Mouse (Mus musculus): ENCODE data around the gene Gm21797.
"Not testable (repeated sequence)": the region's sequence is repeated elsewhere in the genome, so short reads cannot be mapped to it uniquely, and the experiment has no call there.

The Gm21797 gene

GRCm38 (mm10) chrY:40775665-40776064 is at the start of gene Gm21797:
Gm21797 (minus strand) TSS chrY:40775765.
- not testable (repeated sequence) for TF ChIP-seq GATA4 (IDR thresholded peaks at IDR 0.05; ENCODE audit: insufficient replicate concordance, low read length)

DNA sequence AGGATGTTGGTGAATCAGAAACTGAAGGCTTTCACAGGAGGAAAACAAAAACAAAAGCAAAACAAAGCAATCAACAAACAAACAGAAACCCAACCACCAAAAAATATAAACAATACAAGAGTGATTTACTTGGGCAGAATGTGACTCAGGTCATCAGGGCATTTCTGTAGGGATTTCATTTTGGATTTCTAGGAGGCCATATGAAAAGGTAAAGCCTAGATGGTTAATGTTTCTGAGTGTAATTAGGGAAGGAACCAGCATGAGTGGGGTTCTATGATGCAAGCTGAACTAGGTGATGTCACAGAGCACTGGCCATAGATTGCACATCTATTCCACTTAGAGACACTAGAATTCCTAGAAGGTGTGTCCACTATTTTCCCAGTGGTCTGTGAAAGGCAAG is 29.0 kb upstream of the Gm21797 start, which contains the start of gene Gm20795:
Gene Gm20795, plus strand, starts transcription at position 301 of the 400 bp plus-strand sequence.
- not testable (repeated sequence) for TF ChIP-seq GATA4 (IDR thresholded peaks at IDR 0.05; ENCODE audit: insufficient replicate concordance, low read length)

Measured in liver, adult (tissue).